12 mouse cellular contexts compared by ENCODE assay signal in genomic region chr2:79738958-79739357, GRCm38 (mm10). TPM values are rescaled to one million over a fixed set of nuclear protein-coding genes. Genes with fewer than 3 reads are reported as not detected.
DNase-seq lines count a peak whose midpoint lies in the region; ATAC-seq and TF ChIP-seq lines count a peak whose summit lies in the region.
"Had no signal": no experiment of that assay in that cellular context is flagged by ENCODE, and none has a peak within 500 bp of the region (broad histone marks: within the 10 kb centered on the region; RNA-seq: fewer than 3 reads in every experiment).

No protein-coding gene starts in this region.

- no peaks in the 10 kb centered on the region for H3K36me3 ChIP-seq in hindbrain, postnatal 0 days (ENCODE audit: insufficient read depth, low read length)
- no peaks in the 10 kb centered on the region for H3K36me3 ChIP-seq in hindbrain, embryonic 10.5 days
- H3K36me3 ChIP-seq in MEL (ENCODE audit: control insufficient read depth in 1 of 2, insufficient read depth in 2 of 2, low read length in 2 of 2), result peaks cover 0 to 20% of the 10 kb centered on the region in 2 experiments; a peak in 2 of 4 replicates
- H3K36me3 ChIP-seq in lung, embryonic 16.5 days (ENCODE audit: control insufficient read depth, insufficient read depth, low read length), result no peaks in the 10 kb centered on the region
- H3K36me3 ChIP-seq: embryonic facial prominence, embryonic 13.5 days had no signal

- TF ChIP-seq CTCF in hindbrain, postnatal 0 days (IDR thresholded peaks at IDR 0.05; ENCODE audit: low read depth), result no peak
- no peak for TF ChIP-seq CTCF in MEL (IDR thresholded peaks at IDR 0.05 in 2 of 3, conservative IDR thresholded peaks at IDR 0.05 in 1 of 3; ENCODE audit: control insufficient read depth in 1 of 3, insufficient read depth in 1 of 3, low read depth in 2 of 3, low read length in 3 of 3, poor library complexity in 1 of 3, severe bottlenecking in 1 of 3)

- peak; percentile 87 to 94 for TF ChIP-seq EP300 in MEL (IDR thresholded peaks at IDR 0.05; ENCODE audit: low read depth in 1 of 2, low read length in 2 of 2)

- H3K4me1 ChIP-seq in hindbrain, postnatal 0 days (ENCODE audit: insufficient read depth, low read length), result no peaks in the 10 kb centered on the region
- no peaks in the 10 kb centered on the region for H3K4me1 ChIP-seq in hindbrain, embryonic 10.5 days (replicated peaks)
- peaks cover 9 to 12% of the 10 kb centered on the region in 2 experiments for H3K4me1 ChIP-seq in MEL (ENCODE audit: control insufficient read depth in 1 of 2, insufficient read depth in 2 of 2, low read length in 2 of 2)
- H3K4me1 ChIP-seq in lung, embryonic 16.5 days (replicated peaks; ENCODE audit: control insufficient read depth, insufficient read depth, low read length), result no peaks in the 10 kb centered on the region; the same call in 1 of the 2 replicates
- H3K4me1 ChIP-seq: embryonic facial prominence, embryonic 13.5 days had no signal

- H3K4me2 ChIP-seq in hindbrain, postnatal 0 days (ENCODE audit: low read depth, low read length), result no peak overlapping the region
- no peak overlapping the region for H3K4me2 ChIP-seq in lung, embryonic 16.5 days (ENCODE audit: low read depth, low read length)
- H3K4me2 ChIP-seq: embryonic facial prominence, embryonic 13.5 days had no signal

- no peak overlapping the region for H3K27ac ChIP-seq in hindbrain, postnatal 0 days
- H3K27ac ChIP-seq in hindbrain, embryonic 10.5 days, result no peak overlapping the region
- H3K27ac ChIP-seq in MEL (ENCODE audit: control insufficient read depth, low read depth, low read length), result peak overlapping the region; percentile 12; the same call in 1 of the 2 replicates
- H3K27ac ChIP-seq in lung, embryonic 16.5 days (ENCODE audit: low read length), result no peak overlapping the region
- H3K27ac ChIP-seq: embryonic facial prominence, embryonic 13.5 days had no signal

- TF ChIP-seq POLR2A in MEL (IDR thresholded peaks at IDR 0.05; ENCODE audit: control insufficient read depth in 1 of 2, insufficient read depth in 1 of 2, low read depth in 1 of 2, low read length in 2 of 2, poor library complexity in 1 of 2), result no peak

- H3K27me3 ChIP-seq in hindbrain, postnatal 0 days (ENCODE audit: insufficient read depth, low read length), result no peaks in the 10 kb centered on the region
- no peaks in the 10 kb centered on the region for H3K27me3 ChIP-seq in hindbrain, embryonic 10.5 days (ENCODE audit: insufficient read depth, poor library complexity, severe bottlenecking)
- no peaks in the 10 kb centered on the region for H3K27me3 ChIP-seq in MEL (ENCODE audit: control insufficient read depth in 1 of 2, insufficient read depth in 2 of 2, low read length in 2 of 2)
- H3K27me3 ChIP-seq in lung, embryonic 16.5 days (ENCODE audit: control insufficient read depth, insufficient read depth, low read depth, low read length), result no peaks in the 10 kb centered on the region; the same call in 1 of the 2 replicates
- H3K27me3 ChIP-seq: embryonic facial prominence, embryonic 13.5 days had no signal

- H3K4me3 ChIP-seq in hindbrain, postnatal 0 days (ENCODE audit: low read length), result no peak overlapping the region
- no peak overlapping the region for H3K4me3 ChIP-seq in hindbrain, embryonic 10.5 days
- no peak overlapping the region for H3K4me3 ChIP-seq in MEL (ENCODE audit: control insufficient read depth in 1 of 2, insufficient read depth in 1 of 2, low read depth in 2 of 2, low read length in 2 of 2)
- no peak overlapping the region for H3K4me3 ChIP-seq in lung, embryonic 16.5 days (ENCODE audit: low read length)
- H3K4me3 ChIP-seq: embryonic facial prominence, embryonic 13.5 days had no signal

- H3K79me2 ChIP-seq in MEL (ENCODE audit: control insufficient read depth, insufficient read depth, low read length, poor library complexity), result no peaks in the 10 kb centered on the region

- H3K9me3 ChIP-seq in hindbrain, postnatal 0 days (ENCODE audit: low read length), result no peaks in the 10 kb centered on the region
- H3K9me3 ChIP-seq in hindbrain, embryonic 10.5 days, result peaks cover 8% of the 10 kb centered on the region; the same call in 1 of the 2 replicates
- H3K9me3 ChIP-seq in MEL (replicated peaks; ENCODE audit: insufficient read depth, low read length), result no peaks in the 10 kb centered on the region
- no peaks in the 10 kb centered on the region for H3K9me3 ChIP-seq in lung, embryonic 16.5 days (ENCODE audit: control insufficient read depth, low read length)

- 75% methylated on average over 2 of the region's 2 CpGs for WGBS in hindbrain, postnatal 0 days
- 87% methylated on average over 2 of the region's 2 CpGs for WGBS in hindbrain, embryonic 10.5 days
- WGBS in lung, embryonic 16.5 days, result 39% methylated on average over 2 of the region's 2 CpGs

- ATAC-seq in hindbrain, postnatal 0 days, result no peak
- peak; percentile 82 for ATAC-seq in lung, embryonic 16.5 days (ENCODE audit: low read depth)

- DNase-seq in hindbrain, postnatal 0 days (ENCODE audit: low spot score), result peak; percentile 30
- no peak for DNase-seq in hindbrain, embryonic 10.5 days (ENCODE audit: low spot score)
- peak; percentile 93 for DNase-seq in MEL (ENCODE audit: low read depth, low spot score)
- peak; percentile 37 for DNase-seq in adrenal gland, postnatal 25 days
- no peak for DNase-seq in layer of hippocampus, postnatal 36 days
- no peak for DNase-seq in thymus, adult 18-20 months
- no peak for DNase-seq in yolk sac, embryonic 10.5 days (ENCODE audit: low spot score)

- no peak for TF ChIP-seq RAD21 in MEL (IDR thresholded peaks at IDR 0.05; ENCODE audit: low read depth, low read length)

- no peak overlapping the region for H3K9ac ChIP-seq in hindbrain, postnatal 0 days (replicated peaks; ENCODE audit: low read length)
- H3K9ac ChIP-seq in MEL (ENCODE audit: control insufficient read depth, low read depth, low read length, poor library complexity, severe bottlenecking), result no peak overlapping the region
- no peak overlapping the region for H3K9ac ChIP-seq in lung, embryonic 16.5 days (ENCODE audit: low read length)
- H3K9ac ChIP-seq: embryonic facial prominence, embryonic 13.5 days had no signal

TF ChIP-seq in MEL, 35 proteins besides CTCF, POLR2A, EP300 and RAD21:
- peak; percentile 64; the same call in 1 of the 2 replicates for TF ChIP-seq MYB (IDR thresholded peaks at IDR 0.05; ENCODE audit: low read depth, low read length)
- TF ChIP-seq CHD2 (IDR thresholded peaks at IDR 0.05; ENCODE audit: low read length), result no peak
- TF ChIP-seq HCFC1 (IDR thresholded peaks at IDR 0.05; ENCODE audit: low read depth, low read length), result 0 out of 2 replicates have a peak, but pooled peaks have one; percentile 39
- TF ChIP-seq USF2 (IDR thresholded peaks at IDR 0.05; ENCODE audit: borderline replicate concordance in 1 of 2, insufficient read depth in 1 of 2, low read depth in 1 of 2, low read length in 2 of 2), result no peak
- peak; percentile 56 for TF ChIP-seq SIN3A (IDR thresholded peaks at IDR 0.05; ENCODE audit: low read length)
- TF ChIP-seq BHLHE40 (IDR thresholded peaks at IDR 0.05; ENCODE audit: borderline replicate concordance, low read depth, low read length), result no peak
- TF ChIP-seq CHD1 (IDR thresholded peaks at IDR 0.05; ENCODE audit: low read depth, low read length), result no peak
- 0 out of 2 replicates have a peak, but pooled peaks have one; percentile 13 for TF ChIP-seq MAX (IDR thresholded peaks at IDR 0.05; ENCODE audit: low read length)
- TF ChIP-seq ETS1 (IDR thresholded peaks at IDR 0.05; ENCODE audit: low read depth, low read length), result peak; percentile 81
- peak; percentile 36; the same call in 1 of the 2 replicates for TF ChIP-seq ELF1 (IDR thresholded peaks at IDR 0.05; ENCODE audit: low read depth, low read length)
- peak; percentile 30 for TF ChIP-seq TAL1 (IDR thresholded peaks at IDR 0.05; ENCODE audit: low read length)
- TF ChIP-seq ZC3H11A (IDR thresholded peaks at IDR 0.05; ENCODE audit: low read depth, low read length), result no peak
- TF ChIP-seq MYC (IDR thresholded peaks at IDR 0.05; ENCODE audit: low read depth, low read length), result no peak; the same call in 1 of the 2 replicates
- TF ChIP-seq ZKSCAN1 (IDR thresholded peaks at IDR 0.05; ENCODE audit: low read depth, low read length), result peak; percentile 86
- TF ChIP-seq GATA1 (IDR thresholded peaks at IDR 0.05; ENCODE audit: low read depth, low read length), result peak; percentile 80
- TF ChIP-seq RCOR1 (IDR thresholded peaks at IDR 0.05; ENCODE audit: low read depth, low read length), result peak; percentile 66
- TF ChIP-seq GABPA (IDR thresholded peaks at IDR 0.05; ENCODE audit: low read depth, low read length), result no peak
- no peak for TF ChIP-seq MAZ (IDR thresholded peaks at IDR 0.05; ENCODE audit: low read depth, low read length)
- TF ChIP-seq ZMIZ1 (IDR thresholded peaks at IDR 0.05; ENCODE audit: low read depth, low read length), result no peak
- TF ChIP-seq NELFE (IDR thresholded peaks at IDR 0.05; ENCODE audit: low read depth, low read length), result no peak
- TF ChIP-seq TCF12 (IDR thresholded peaks at IDR 0.05; ENCODE audit: low read depth, low read length), result peak; percentile 78
TF ChIP-seq in MEL: peak in this region for 11.

RNA-seq across cellular contexts. Expression of gene Ppp1r1c, which starts 31.4 kb away (rescaled TPM):
- total RNA-seq in hindbrain, postnatal 0 days (2014; rRNA removed), result 2.2 and 5.8 TPM in 2 replicates
- polyA plus RNA-seq in hindbrain, postnatal 0 days (2015; fragmentation: Nextera tagmentation; extraction: Ambion mirVana), result 4.4 and 6.4 TPM in 2 replicates
- 8.5 and 14.2 TPM in 2 replicates for polyA plus RNA-seq in hindbrain, embryonic 10.5 days (2016; fragmentation: Nextera tagmentation; extraction: Ambion mirVana)
- not detected in 2 replicates for total RNA-seq in MEL (2012; rRNA removed)
- polyA plus RNA-seq in MEL (2012; ENCODE audit: insufficient read depth in 1 of 2, insufficient read length in 2 of 2, low read depth in 1 of 2, low replicate concordance in 2 of 2, missing spikeins in 1 of 2), result not detected
- not detected in 2 replicates for total RNA-seq in adrenal gland, postnatal 25 days (2021)
- polyA plus RNA-seq in lung, embryonic 16.5 days (2015; fragmentation: Nextera tagmentation; extraction: Ambion mirVana), result 0.25 TPM in 1 of 2 replicates, not detected in the other
- total RNA-seq in layer of hippocampus, postnatal 36 days (2021), result not detected
- total RNA-seq: granulocyte monocyte progenitor cell, adult 5-6 weeks had no signal
- polyA plus RNA-seq: limb, embryonic 11.5 days; small intestine, adult 2 months had no signal

Comparison
In these comparisons a context has a peak if more than half of its experiments do, and no peak if none do; other contexts are left out.
1. DNase-seq: peak in hindbrain, postnatal 0 days (single experiment), MEL (single experiment) and adrenal gland, postnatal 25 days (single experiment); none in hindbrain, embryonic 10.5 days (single experiment), layer of hippocampus, postnatal 36 days (0 of 2), thymus, adult 18-20 months (0 of 2) and yolk sac, embryonic 10.5 days (single experiment).